Mouse (Mus musculus): Measurements from ENCODE around the gene Pus7l. TPM values are rescaled to one million over a fixed set of nuclear protein-coding genes. Genes with fewer than 3 reads are reported as not detected.

Gene Pus7l
- polyA plus RNA-seq (2015; fragmentation: Nextera tagmentation; extraction: Ambion mirVana), result 5.5 and 6.8 TPM in 2 replicates

DNA sequence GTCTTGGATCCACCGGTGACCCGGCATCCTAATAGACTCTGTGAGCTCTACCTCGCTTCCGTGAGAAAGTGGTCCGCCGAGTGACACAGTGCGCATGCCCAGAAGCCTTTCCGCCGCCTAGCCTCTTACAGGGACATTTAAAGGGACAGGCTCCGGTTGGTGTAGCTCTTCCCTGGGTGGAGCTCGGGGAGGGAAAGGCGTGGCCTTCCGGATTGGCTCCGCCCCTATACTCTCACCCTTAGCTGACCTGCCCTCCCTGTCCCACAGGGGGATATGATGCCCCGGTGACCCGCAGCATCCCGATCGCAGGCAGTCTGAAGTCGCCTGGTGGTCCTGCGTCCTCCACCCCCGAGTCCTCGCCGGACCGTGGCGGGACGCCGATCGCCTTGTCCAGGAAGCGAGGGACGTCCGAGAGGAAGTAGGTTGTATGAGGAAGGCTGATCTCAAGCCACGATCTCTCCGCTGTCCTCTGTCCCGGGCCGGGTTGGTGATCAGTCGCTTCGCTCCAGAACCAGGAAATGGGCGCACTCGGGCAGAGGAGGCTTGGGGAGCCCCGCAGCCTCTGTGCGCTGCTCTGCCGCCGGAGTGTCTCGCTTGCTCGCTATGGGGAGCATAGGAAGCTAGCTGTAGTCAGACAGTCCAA lies at the start of gene Pus7l, which contains the start of gene Irak4:
Gene Pus7l (minus strand): TSS at position 139 of the 643 bp plus-strand sequence.
Gene Irak4 (plus strand): TSS at position 235 of the 643 bp plus-strand sequence.
- Histone ChIP-seq H3K27ac (no peak within 1 kb of the TSS), H3K4me2 (peak within 1 kb of the TSS; percentile 71), H3K4me3 (peak within 1 kb of the TSS; percentile 80), H3K4me1 (peaks cover 7% of the 10 kb centered on the region), H3K9me3 (replicated peaks) (no peaks in the 10 kb centered on the region), H3K9ac (peak within 1 kb of the TSS; percentile 73), H3K36me3 (ENCODE audit: poor library complexity, severe bottlenecking) (no peaks in the 10 kb centered on the region), H3K27me3 (no peaks in the 10 kb centered on the region)
- peak; percentile 99 for ATAC-seq
- 0% methylated on average over 44 of the region's 45 CpGs for WGBS

DNA sequence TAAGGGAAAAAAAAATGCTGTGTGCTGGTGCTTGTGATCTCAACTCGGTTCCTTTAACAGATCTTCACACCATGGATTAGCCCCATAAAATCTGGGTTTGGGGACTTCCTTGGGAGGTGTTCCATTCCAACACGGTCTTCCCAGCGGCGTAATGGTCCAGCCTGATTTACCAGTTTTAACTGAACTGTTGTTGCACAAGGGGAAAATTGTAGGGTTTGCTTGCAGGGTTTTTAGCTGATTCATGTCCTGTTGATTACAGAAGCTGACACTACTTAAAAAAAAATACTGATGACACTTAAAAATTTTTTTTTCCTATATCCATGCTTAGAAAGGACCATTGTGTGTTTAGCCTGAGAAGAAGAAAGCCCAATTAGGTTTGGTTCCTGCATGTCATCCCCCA lies 48.0 kb upstream of the Pus7l start:
- Histone ChIP-seq H3K4me3 (no peak overlapping the region), H3K27me3 (peaks cover 3% of the 10 kb centered on the region; the same call in 1 of the 2 replicates), H3K27ac (no peak overlapping the region), H3K9me3 (replicated peaks) (no peaks in the 10 kb centered on the region), H3K4me2 (no peak overlapping the region), H3K36me3 (ENCODE audit: poor library complexity, severe bottlenecking) (no peaks in the 10 kb centered on the region), H3K9ac (no peak overlapping the region), H3K4me1 (peaks cover 14% of the 10 kb centered on the region)
- ATAC-seq, result no peak
- 91% methylated on average over 4 of the region's 4 CpGs for WGBS

DNA sequence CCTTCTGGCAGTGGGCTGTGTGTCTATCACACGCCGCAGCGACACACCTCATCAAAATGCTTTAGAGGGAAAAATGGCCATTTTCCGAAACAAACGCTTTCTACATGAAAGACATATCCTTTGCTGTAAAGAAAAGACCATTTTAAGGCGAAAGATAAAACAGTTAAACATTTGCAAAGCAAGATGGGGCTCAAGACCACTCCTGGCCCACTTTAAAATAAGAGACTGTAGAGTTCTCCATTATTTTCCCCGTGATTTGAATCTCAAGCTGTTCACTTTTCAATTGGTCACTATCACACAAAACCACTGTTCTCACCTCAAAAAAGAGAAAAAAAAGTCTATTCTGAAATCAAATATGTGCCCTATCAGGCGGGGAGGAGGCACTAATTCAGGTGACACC lies 46.7 kb upstream of the Pus7l start:
- H3K9ac ChIP-seq, result peak overlapping the region; percentile 36
- H3K36me3 ChIP-seq (ENCODE audit: poor library complexity, severe bottlenecking), result peaks cover 1% of the 10 kb centered on the region; the same call in 1 of the 2 replicates
- peaks cover 14% of the 10 kb centered on the region for H3K4me1 ChIP-seq
- H3K27me3 ChIP-seq, result no peaks in the 10 kb centered on the region
- ATAC-seq, result peak; percentile 31
- H3K4me2 ChIP-seq, result peak overlapping the region; percentile 53
- H3K9me3 ChIP-seq (replicated peaks), result no peaks in the 10 kb centered on the region
- H3K4me3 ChIP-seq, result peak overlapping the region; percentile 91
- 10% methylated on average over 8 of the region's 8 CpGs for WGBS
- no peak overlapping the region for H3K27ac ChIP-seq

DNA sequence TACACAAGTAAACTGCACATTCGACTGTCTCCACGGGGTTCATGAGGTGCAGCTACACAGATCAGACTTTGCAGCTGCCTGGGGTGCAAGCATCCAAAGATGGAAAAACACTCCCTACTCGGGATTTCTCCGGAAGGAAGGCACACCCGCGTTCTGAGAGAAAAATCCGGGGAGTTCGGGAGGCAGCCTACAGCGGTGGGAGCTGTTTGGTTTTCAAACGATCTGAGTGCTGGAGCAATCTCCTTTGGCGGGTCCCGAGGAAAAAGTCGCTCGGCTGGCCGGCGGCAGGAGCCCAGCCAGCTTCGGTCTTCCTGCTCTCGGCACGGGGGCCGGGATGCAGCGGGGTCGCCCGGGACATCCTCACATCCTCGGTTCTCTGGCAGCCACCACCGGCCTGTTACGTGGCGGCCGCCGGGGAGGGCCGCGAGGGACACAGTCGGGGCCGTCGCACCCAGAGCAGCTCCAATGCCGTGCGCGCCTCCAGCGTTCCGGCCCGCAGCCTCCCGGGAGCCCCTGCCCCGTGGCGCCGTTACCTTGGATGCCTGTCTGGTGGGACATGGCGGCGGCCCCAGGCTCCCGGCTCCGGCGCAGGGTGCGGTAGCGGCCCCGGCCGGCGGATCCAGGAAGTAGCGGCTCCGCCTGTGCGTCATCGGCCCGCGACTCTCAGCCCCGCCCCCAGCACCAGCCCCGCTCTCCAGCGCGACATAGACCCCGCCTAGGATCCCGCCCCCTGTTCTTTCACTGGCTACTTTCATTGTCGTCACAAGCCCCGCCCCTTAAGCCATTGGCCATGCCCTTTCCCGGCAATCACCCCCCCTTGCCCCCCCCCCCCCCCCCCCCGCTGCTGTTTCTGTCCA lies 46.1 kb upstream of the Pus7l start, which contains the start of gene Twf1:
Gene Twf1 (minus strand): TSS at position 671 of the 857 bp plus-strand sequence.
- Histone ChIP-seq H3K9me3 (replicated peaks) (no peaks in the 10 kb centered on the region), H3K9ac (peak within 1 kb of the TSS; percentile 95), H3K4me1 (peaks cover 14% of the 10 kb centered on the region), H3K27ac (peak within 1 kb of the TSS; percentile 75), H3K4me3 (peak within 1 kb of the TSS; percentile 91), H3K4me2 (peak within 1 kb of the TSS; percentile 70), H3K36me3 (ENCODE audit: poor library complexity, severe bottlenecking) (peaks cover 7% of the 10 kb centered on the region), H3K27me3 (no peaks in the 10 kb centered on the region)
- WGBS, result under 1% methylated on average over 58 of the region's 70 CpGs
- ATAC-seq, result peak; percentile 99

DNA sequence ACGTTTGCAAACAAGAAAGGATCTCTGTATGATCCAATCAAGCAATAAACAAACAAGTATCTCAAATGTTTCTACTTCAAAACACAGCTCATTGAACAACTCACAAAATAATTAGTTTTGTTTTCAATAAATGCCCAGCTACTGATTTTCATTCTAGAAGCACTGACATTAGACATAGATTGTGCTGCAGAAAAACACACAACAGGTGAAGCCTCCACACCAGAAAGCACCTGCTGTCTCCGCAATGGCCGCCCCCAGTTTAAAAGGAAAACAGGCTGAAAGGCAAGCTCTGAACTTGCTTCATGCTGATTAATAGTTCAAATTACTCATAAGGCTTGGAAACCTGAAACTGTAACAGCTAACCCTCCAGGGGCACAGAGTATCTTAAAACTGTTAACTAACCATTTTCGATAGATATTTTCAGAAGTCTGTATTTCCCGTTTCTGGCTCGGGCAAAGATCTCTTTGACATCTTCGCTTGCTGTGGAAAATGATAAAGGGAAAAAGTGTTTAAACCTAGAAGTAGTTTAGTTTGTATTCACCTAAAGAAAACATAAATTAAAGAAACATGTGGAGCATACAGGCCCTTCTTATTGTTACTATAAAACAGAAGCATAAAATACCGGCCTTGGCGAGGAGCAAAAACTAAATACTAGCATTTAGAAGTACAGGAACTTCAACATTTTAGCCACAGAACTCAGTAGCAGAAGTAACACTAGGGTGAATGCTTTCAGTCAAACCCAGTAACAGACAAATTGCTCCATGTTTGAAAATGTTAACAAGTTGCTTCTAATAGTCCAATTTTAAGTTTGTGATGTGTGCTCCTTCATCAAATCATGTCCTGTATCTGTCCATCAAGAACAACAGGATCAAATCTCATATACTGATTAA lies 44.7 kb upstream of the Pus7l start:
- Histone ChIP-seq H3K27me3 (no peaks in the 10 kb centered on the region), H3K4me1 (peaks cover 14% of the 10 kb centered on the region), H3K36me3 (ENCODE audit: poor library complexity, severe bottlenecking) (peaks cover 21% of the 10 kb centered on the region), H3K27ac (no peak overlapping the region), H3K9ac (no peak overlapping the region), H3K4me2 (peak overlapping the region; percentile 11; the same call in 1 of the 2 replicates), H3K4me3 (peak overlapping the region; percentile 91; the same call in 1 of the 2 replicates), H3K9me3 (replicated peaks) (no peaks in the 10 kb centered on the region)
- WGBS, result 90% methylated on average over 9 of the region's 9 CpGs
- ATAC-seq, result no peak

DNA sequence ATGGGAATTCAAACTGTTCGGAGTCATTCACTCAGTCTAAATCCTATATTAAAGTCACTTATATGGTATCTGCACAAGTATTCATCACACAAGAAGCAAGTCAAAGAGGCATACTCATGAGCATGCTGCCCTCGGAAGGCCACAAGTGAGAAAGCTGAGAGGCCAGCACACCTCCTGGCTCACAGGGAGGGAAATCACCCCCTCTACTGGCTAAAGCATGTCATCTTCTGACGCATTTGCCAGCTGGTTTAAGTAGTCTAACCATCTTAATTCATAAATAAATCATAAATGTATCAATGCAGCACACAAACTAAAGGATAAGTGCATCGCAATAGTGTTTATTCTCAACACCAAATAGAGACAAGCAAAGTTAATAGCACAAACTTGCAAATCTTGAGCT lies 41.4 kb upstream of the Pus7l start:
- WGBS, result 88% methylated on average over 4 of the region's 4 CpGs
- Histone ChIP-seq H3K4me3 (no peak overlapping the region), H3K9ac (no peak overlapping the region), H3K4me2 (no peak overlapping the region), H3K36me3 (ENCODE audit: poor library complexity, severe bottlenecking) (peaks cover 52% of the 10 kb centered on the region), H3K4me1 (peaks cover 14% of the 10 kb centered on the region), H3K27ac (no peak overlapping the region), H3K9me3 (replicated peaks) (no peaks in the 10 kb centered on the region), H3K27me3 (no peaks in the 10 kb centered on the region)
- ATAC-seq, result no peak

DNA sequence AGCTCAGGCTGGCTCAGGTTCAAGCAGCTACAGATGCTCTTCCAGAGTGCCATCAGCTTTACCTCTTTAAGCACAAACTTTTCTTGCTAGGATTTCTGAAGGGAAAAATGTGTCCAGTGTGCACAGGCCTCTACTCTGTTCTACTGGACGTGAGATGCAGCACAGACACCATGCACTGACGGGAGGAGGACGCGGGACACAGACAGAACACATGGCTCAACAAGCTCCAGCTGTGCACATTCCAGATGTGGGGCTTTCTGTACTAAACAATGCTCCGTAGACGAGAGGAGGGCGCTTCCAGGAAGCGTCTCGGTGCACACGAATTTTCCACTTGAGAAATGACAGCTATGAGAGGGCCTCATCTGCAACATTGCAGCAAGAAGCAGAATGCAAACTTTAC lies 39.8 kb upstream of the Pus7l start:
- no peak for ATAC-seq
- Histone ChIP-seq H3K9me3 (replicated peaks) (no peaks in the 10 kb centered on the region), H3K4me3 (no peak overlapping the region), H3K9ac (no peak overlapping the region), H3K4me1 (peaks cover 6% of the 10 kb centered on the region), H3K4me2 (no peak overlapping the region), H3K27me3 (no peaks in the 10 kb centered on the region), H3K36me3 (ENCODE audit: poor library complexity, severe bottlenecking) (peaks cover 65% of the 10 kb centered on the region), H3K27ac (no peak overlapping the region)
- WGBS, result 93% methylated on average over 10 of the region's 10 CpGs

DNA sequence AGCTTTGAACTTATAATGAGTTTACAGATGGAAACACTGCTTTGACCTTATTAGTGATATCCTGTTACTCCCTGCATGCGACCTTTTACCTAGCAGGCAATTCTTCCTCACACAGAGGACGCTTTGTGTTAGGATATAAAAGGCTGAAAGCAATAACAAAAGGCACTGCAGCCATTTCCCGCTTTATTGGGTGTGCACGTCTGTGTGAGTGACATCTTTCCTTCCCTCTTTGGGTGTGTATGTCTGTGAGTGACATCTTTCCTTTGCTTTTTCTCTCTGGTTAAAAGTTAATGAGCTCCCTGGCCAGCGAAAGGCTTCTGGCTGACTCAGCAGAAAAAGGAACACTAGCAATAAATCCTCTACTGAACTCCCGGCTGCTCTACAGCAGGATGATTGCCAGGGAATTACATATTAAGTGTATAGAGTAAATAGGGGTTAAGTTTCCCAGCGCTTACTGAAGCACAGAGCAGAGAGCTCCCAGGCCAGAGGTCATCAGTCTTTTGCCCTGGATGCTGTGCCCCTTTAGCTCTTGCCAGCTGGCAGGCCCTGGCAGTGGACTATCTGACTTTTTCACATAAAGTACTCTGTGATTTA lies 38.8 kb upstream of the Pus7l start:
- WGBS, result 32% methylated on average over 7 of the region's 7 CpGs
- Histone ChIP-seq H3K4me3 (no peak overlapping the region), H3K9ac (no peak overlapping the region), H3K9me3 (replicated peaks) (no peaks in the 10 kb centered on the region), H3K36me3 (ENCODE audit: poor library complexity, severe bottlenecking) (peaks cover 67% of the 10 kb centered on the region), H3K4me1 (no peaks in the 10 kb centered on the region), H3K4me2 (no peak overlapping the region), H3K27me3 (no peaks in the 10 kb centered on the region), H3K27ac (no peak overlapping the region)
- ATAC-seq, result no peak

DNA sequence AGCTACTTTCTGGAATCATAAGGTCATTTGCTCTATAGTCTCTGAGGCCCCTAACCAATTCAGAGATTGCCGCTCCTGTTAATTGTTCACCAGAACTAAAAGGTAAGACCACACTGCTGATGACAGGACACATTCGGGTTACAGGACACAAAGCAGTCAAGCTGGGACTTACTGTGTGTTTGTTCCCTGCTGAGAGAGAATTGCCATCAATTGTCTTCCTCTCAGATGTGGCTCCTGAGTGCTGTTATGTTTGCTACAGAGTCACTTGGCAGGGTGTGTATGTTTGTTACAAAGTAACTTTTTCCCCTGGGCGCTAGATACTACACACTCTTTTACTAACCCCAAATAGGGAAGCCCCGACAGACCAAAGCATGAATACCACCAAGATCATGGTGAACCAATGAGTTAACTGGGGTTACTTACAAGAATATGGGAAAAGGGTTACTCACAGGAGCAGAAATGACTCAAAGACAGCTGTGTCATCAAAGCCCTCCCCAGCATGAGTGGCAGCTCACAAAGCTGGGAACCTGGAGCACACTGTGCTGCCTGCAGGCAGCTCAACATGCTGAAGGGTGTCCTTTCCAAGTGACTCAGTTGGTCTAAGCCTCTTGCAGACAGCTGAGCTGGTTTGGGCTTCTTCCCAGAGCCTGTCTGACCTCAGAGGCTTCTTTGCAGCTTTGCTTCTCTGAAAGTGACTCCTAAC lies 31.4 kb upstream of the Pus7l start:
- ATAC-seq, result no peak
- Histone ChIP-seq H3K9me3 (replicated peaks) (no peaks in the 10 kb centered on the region), H3K27me3 (no peaks in the 10 kb centered on the region), H3K4me1 (no peaks in the 10 kb centered on the region), H3K27ac (no peak overlapping the region), H3K4me2 (no peak overlapping the region), H3K9ac (no peak overlapping the region), H3K36me3 (ENCODE audit: poor library complexity, severe bottlenecking) (peaks cover 14% of the 10 kb centered on the region), H3K4me3 (no peak overlapping the region)
- WGBS, result 74% methylated on average over 4 of the region's 4 CpGs

DNA sequence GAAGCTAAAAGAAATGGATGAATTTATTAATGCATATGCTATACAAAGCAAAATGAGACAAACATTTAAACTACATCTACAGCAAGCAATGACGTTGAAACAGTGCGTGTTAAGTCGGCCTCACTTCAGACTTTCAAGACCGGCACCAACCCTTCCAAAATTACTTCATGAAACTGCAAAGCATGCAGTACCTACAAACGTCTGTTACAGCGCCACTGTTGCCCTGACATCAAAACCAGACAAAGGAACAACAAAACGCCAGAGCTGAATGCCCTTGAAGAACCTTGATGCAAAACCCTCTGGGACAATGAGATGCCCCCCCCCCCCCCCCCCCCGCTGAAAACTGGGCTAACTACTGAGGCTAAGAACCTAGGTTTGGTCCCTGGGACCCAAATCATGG lies 29.4 kb upstream of the Pus7l start:
- Histone ChIP-seq H3K4me3 (no peak overlapping the region), H3K36me3 (ENCODE audit: poor library complexity, severe bottlenecking) (no peaks in the 10 kb centered on the region), H3K27ac (no peak overlapping the region), H3K4me1 (no peaks in the 10 kb centered on the region), H3K27me3 (no peaks in the 10 kb centered on the region), H3K9ac (no peak overlapping the region), H3K9me3 (replicated peaks) (no peaks in the 10 kb centered on the region), H3K4me2 (no peak overlapping the region)
- 68% methylated on average over 8 of the region's 8 CpGs for WGBS
- no peak for ATAC-seq

DNA sequence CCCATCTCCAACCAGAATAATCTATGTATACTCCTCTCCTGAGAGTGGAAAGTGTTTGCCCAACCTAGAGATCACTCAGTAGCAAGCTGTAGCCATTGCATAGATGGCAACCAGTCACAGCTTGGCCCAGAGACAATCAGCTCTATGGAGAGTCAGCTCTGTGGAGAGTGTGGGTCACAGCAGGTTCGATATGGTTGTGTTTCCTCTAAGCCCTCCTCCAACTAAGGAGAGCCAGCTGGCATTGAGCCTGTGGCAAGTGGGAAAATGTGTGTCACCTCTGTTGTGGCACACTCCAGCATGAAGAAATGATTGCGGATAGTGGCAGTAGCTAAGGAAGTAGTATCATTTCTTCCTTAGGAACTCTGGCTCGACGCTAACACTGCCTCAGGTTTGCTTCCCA lies 28.2 kb upstream of the Pus7l start:
- Histone ChIP-seq H3K4me2 (no peak overlapping the region), H3K36me3 (ENCODE audit: poor library complexity, severe bottlenecking) (no peaks in the 10 kb centered on the region), H3K9ac (no peak overlapping the region), H3K9me3 (replicated peaks) (no peaks in the 10 kb centered on the region), H3K27me3 (no peaks in the 10 kb centered on the region), H3K4me3 (no peak overlapping the region), H3K4me1 (no peaks in the 10 kb centered on the region), H3K27ac (no peak overlapping the region)
- WGBS, result 90% methylated on average over 4 of the region's 4 CpGs
- no peak for ATAC-seq

All from forebrain, embryonic 13.5 days (tissue).